Mouse (Mus musculus) forebrain, embryonic 16.5 days (tissue): ENCODE data around the gene Ptov1. TPM values are rescaled to one million over a fixed set of nuclear protein-coding genes. Genes with fewer than 3 reads are reported as not detected.

Experiments used
- ATAC-seq: fragments of 200-750 bp; cut with Nextera tagmentation; 2 replicates; pipeline ENCODE4 v1.8.0; 2017; ENCODE audit warnings: mild to moderate bottlenecking, moderate library complexity
- H3K27ac ChIP-seq: fragments of 300-500 bp; sonication (generic); 2 replicates; pipeline ENCODE4 v1.5.1; 2014; ENCODE audit warnings: low read length, control low read depth
- H3K27me3 ChIP-seq: fragments of 300-500 bp; sonication (generic); replicated peaks from 2 replicates; pipeline ENCODE4 v1.6.1; 2014; ENCODE audit warnings: low read length; ENCODE audit not compliant: control insufficient read depth, insufficient read depth
- H3K36me3 ChIP-seq: fragments of 300-500 bp; sonication (generic); 2 replicates; pipeline ENCODE4 v1.6.1; 2014; ENCODE audit not compliant: control insufficient read depth, insufficient read depth
- H3K4me1 ChIP-seq: fragments of 300-500 bp; sonication (generic); replicated peaks from 2 replicates; pipeline ENCODE4 v1.6.1; 2014; ENCODE audit warnings: low read length; ENCODE audit not compliant: control insufficient read depth, insufficient read depth
- H3K4me2 ChIP-seq: fragments of 300-500 bp; sonication (generic); 2 replicates; pipeline ENCODE4 v1.6.1; 2014; ENCODE audit warnings: mild to moderate bottlenecking, low read length, control low read depth
- H3K4me3 ChIP-seq: fragments of 300-500 bp; sonication (generic); replicated peaks from 2 replicates; pipeline ENCODE4 v1.5.1; 2014; ENCODE audit warnings: mild to moderate bottlenecking, low read length, control low read depth
- H3K9ac ChIP-seq: fragments of 300-500 bp; sonication (generic); replicated peaks from 2 replicates; pipeline ENCODE4 v1.6.1; 2014; ENCODE audit warnings: low read depth, low read length, control low read depth
- H3K9me3 ChIP-seq: fragments of 300-500 bp; sonication (generic); 2 replicates; pipeline ENCODE4 v1.6.1; 2016; ENCODE audit warnings: low read length; ENCODE audit not compliant: control insufficient read depth
- WGBS: fragments of 180-500 bp; shearing (Covaris S2); extraction: QIAGEN DNeasy Blood & Tissue Kit; methylation state at CpG from one replicate; pipeline ENCODE4 v1.1.7; 2014; 5-methylcytosine and 5-hydroxymethylcytosine counted together
- polyA plus RNA-seq: library from polyadenylated mRNA; unstranded; fragments of >200 nt; fragmentation: Nextera tagmentation; extraction: Ambion mirVana; gene quantifications from 2 replicates; pipeline ENCODE4 v1.2.1, GENCODE M21; 2015

Gene Ptov1
- polyA plus RNA-seq, 1 experiment from 2014 or later: 582 TPM

DNA sequence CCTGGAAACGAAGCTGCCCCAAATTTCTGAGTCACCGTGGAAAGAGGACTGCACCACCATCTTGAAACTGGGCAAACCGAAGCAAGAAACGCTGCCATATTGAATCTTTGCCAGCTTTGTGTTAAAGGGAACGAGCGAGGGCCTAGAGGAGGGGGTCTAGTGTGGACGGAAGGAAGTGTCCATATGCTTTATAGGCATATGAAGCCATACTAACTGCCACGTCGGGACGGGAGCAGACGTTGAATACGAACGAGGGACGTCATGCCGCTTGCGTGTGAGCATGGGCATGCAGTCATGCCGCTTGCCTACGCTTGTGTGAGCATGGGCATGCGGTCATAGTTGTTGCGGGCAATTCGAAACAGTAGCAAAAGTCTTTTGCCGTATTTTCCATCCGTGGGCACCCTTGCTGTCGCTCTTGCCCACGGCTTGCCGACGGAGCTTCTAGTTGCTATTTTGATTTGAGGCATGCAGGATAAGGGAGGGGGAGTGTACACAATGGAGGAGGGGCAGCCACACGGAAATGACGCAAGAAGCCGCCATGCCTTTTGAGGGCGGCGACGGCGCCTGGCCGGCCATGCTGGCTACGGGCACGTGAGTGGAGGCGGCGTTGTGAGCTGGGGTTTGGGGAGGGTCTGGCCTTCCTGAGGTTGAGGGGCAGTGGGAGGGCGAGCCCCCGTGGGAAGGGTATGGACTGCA is 20.0 kb downstream of the Ptov1 start:
- under 1% methylated on average over 41 of the region's 41 CpGs for WGBS
- peaks cover 12% of the 10 kb centered on the region for H3K36me3 ChIP-seq
- peaks cover 33% of the 10 kb centered on the region for H3K4me1 ChIP-seq
- ATAC-seq: peak; percentile 71
- H3K9me3 ChIP-seq: no peaks in the 10 kb centered on the region
- H3K4me2 ChIP-seq: peak overlapping the region; percentile 73
- H3K27me3 ChIP-seq: no peaks in the 10 kb centered on the region
- peak overlapping the region; percentile 71 for H3K4me3 ChIP-seq
- peak overlapping the region; percentile 99 for H3K27ac ChIP-seq
- H3K9ac ChIP-seq: peak overlapping the region; percentile 80

DNA sequence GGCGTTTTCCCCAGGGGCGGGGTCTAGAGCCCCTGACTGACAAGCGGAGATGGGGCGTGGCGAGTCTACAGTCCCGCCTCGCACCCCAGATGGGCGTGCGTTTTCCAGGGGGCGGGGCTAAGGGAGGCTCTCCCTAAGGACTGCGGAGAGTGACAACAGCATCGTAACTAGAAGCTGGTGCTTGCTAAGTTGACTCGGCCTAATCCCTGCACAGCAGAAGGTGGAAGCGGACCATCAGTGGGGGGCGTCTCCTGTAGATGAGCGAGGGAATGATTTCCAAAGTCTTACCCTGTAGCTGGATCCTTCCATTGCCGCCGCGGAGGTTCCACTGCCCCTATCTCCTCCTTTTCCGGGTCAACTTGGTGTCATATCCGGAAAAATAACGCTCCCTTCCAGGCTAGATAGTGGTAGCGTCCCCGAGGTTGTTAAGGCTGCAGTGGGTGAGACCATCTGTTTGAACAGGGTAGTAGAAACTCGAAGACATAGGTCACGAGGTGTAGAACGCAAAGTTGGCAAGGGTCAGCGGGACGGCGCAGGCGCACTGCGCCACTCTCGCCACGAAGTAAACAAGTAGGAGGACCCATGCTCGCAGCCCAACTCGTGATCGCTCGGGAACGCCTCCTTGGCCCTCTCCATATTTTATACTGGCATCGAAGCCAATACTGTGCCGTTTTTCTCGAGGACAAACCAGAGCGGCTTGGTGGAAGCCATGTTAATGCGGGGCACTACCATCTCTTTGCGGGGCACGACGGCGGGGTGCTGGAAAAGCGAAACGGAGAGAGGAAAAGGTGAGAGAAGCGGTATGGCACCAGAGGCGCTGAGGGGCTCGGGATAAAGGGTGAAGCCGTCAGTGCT is 20.8 kb downstream of the Ptov1 start, which contains the start of the genes Akt1s1 and Tbc1d17:
Akt1s1 (plus strand) TSS at position 431 of the 855 bp plus-strand sequence.
Tbc1d17 (minus strand) TSS at position 519 of the 855 bp plus-strand sequence.
- Histone ChIP-seq H3K27ac (peak within 1 kb of the TSS; percentile 99), H3K9me3 (no peaks in the 10 kb centered on the region), H3K4me3 (peak within 1 kb of the TSS; percentile 71), H3K4me2 (peak within 1 kb of the TSS; percentile 74), H3K36me3 (peaks cover 15% of the 10 kb centered on the region), H3K4me1 (peaks cover 25% of the 10 kb centered on the region), H3K9ac (peak within 1 kb of the TSS; percentile 80), H3K27me3 (no peaks in the 10 kb centered on the region)
- WGBS: under 1% methylated on average over 54 of the region's 54 CpGs
- ATAC-seq: peak; percentile 87

DNA sequence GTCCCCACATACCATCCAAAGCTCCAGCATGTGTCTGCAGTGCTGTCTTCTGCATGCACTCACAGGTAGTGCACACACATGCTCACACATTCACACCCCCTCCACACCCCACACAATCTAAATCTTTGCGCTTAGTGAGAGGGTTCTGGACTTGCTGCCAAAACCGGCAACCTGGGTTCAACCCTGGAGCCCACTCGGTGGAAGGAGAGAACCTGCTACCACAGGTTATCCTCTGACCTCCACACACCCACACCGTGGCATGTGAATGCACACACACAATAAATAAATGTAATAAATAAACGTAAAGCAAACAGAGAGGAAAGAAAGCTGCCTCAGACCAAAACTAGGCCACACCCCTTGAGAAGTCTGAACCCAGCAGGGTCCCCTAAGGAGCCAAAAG is 21.8 kb downstream of the Ptov1 start:
- H3K9me3 ChIP-seq: no peaks in the 10 kb centered on the region
- H3K27ac ChIP-seq: no peak overlapping the region; the same call in 1 of the 2 replicates
- WGBS: 78% methylated on average over 5 of the region's 5 CpGs

DNA sequence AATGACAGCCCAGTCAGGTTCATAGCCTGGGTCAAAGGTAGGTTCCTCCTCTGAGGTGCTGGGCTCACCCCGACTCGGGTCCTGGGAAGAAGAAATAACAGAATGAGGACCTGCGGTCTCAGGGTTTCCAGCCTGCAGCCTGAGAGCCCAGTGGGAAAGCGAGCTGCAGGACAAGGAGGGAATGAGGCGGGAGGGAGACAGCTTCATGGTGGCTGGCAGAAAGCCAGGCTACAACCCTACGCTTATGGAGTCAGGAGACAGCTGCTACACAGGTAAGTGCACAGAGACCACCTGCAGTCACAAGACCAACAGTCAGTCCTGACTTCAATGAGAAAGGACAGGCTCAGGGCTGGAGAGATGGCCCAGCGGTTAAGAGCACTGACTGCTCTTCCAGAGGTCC is 22.8 kb downstream of the Ptov1 start:
- Histone ChIP-seq H3K9me3 (no peaks in the 10 kb centered on the region), H3K4me2 (no peak overlapping the region), H3K27me3 (no peaks in the 10 kb centered on the region), H3K4me3 (no peak overlapping the region), H3K4me1 (peaks cover 20% of the 10 kb centered on the region), H3K27ac (no peak overlapping the region), H3K9ac (no peak overlapping the region), H3K36me3 (peaks cover 23% of the 10 kb centered on the region)
- 89% methylated on average over 7 of the region's 7 CpGs for WGBS
- ATAC-seq: no peak

More for the DNA sequence above, 21.8 kb downstream of the Ptov1 start:
- Histone ChIP-seq H3K4me3 (peak overlapping the region; percentile 71), H3K27me3 (no peaks in the 10 kb centered on the region), H3K36me3 (peaks cover 18% of the 10 kb centered on the region), H3K9ac (peak overlapping the region; percentile 53), H3K4me2 (peak overlapping the region; percentile 74), H3K4me1 (peaks cover 20% of the 10 kb centered on the region)
- ATAC-seq: no peak

DNA sequence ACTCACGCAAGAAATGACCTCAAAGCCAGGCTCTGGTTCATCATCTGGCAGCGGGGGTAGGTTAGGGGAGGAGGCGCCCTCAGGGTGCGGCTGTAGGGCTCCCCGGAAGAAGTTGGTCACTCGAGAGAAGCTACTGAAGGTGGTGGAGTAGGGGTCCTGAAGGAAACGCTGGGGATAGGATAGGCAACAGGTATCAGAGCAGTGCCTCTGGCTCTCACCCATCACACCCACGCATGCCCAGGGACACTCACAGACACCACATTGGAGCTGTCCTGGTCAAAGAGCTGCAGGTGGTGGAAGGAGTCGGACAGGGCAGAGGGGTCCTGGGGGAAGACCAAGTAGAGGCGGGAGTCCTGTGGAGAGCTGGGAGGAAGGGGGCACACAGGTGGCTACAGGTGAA is 24.6 kb downstream of the Ptov1 start:
- WGBS: 92% methylated on average over 10 of the region's 10 CpGs
- H3K4me1 ChIP-seq: peaks cover 12% of the 10 kb centered on the region
- peaks cover 23% of the 10 kb centered on the region for H3K36me3 ChIP-seq
- H3K9me3 ChIP-seq: no peaks in the 10 kb centered on the region
- ATAC-seq: no peak
- H3K4me2 ChIP-seq: no peak overlapping the region
- peaks cover 8% of the 10 kb centered on the region for H3K27me3 ChIP-seq
- H3K4me3 ChIP-seq: no peak overlapping the region
- no peak overlapping the region for H3K9ac ChIP-seq
- no peak overlapping the region for H3K27ac ChIP-seq

DNA sequence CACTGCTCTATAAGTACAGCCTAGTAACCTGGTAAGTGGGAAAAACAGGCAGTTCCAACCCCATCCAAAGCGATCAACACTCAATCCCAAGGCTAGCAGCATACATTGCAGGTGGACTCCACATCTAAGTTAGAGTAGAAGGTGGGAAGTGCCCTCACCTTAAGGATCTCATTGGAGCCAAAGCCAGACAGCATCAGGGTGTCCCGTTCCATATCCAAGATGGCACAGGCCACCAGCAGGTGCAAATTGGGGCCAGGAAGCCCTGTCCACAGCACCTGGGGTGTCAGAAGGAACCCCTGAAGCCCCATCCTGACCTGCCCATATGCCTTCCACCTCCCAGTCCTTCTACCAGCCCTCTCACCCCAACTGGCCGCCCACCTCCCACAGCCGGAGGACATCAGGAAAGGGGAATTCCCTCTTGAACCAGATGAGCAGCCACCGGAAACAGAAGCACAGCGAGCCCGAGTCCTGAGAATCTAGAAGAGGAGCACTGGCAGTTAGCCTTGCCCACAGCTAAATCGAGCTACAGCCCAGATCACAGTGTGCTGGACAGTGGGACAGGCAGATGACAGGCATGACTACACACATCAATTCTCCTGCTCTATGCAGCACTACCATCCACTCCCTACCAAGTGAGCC is 27.6 kb downstream of the Ptov1 start:
- peaks cover 11% of the 10 kb centered on the region for H3K4me1 ChIP-seq
- peaks cover 23% of the 10 kb centered on the region for H3K36me3 ChIP-seq
- no peak overlapping the region for H3K27ac ChIP-seq
- WGBS: 93% methylated on average over 8 of the region's 8 CpGs
- ATAC-seq: no peak
- H3K27me3 ChIP-seq: peaks cover 10% of the 10 kb centered on the region
- no peak overlapping the region for H3K4me3 ChIP-seq
- no peaks in the 10 kb centered on the region for H3K9me3 ChIP-seq
- no peak overlapping the region for H3K9ac ChIP-seq
- H3K4me2 ChIP-seq: no peak overlapping the region

DNA sequence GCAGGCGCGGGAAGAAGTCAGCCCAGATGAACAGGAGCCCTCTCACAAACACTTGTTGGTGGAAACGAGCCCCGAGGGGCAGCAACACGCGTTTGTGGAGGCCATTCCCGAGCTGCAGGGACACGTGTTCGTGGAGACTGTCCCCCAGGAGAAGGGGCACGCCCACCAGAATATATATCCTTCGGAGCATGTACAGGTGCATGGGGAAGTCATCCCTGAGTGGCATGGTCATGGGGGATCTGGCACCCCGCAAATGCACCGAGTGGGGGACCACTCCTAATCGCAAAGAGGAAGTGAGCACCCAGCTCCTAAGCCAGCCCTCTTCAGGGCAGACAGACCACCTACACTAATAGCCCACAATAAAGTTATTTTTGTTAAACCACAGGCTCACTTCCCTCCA is 29.2 kb downstream of the Ptov1 start:
- Histone ChIP-seq H3K4me1 (peaks cover 11% of the 10 kb centered on the region), H3K27me3 (peaks cover 10% of the 10 kb centered on the region), H3K9me3 (no peaks in the 10 kb centered on the region), H3K27ac (no peak overlapping the region), H3K9ac (no peak overlapping the region), H3K4me2 (no peak overlapping the region), H3K36me3 (peaks cover 17% of the 10 kb centered on the region), H3K4me3 (no peak overlapping the region)
- 56% methylated on average over 14 of the region's 14 CpGs for WGBS
- ATAC-seq: no peak

DNA sequence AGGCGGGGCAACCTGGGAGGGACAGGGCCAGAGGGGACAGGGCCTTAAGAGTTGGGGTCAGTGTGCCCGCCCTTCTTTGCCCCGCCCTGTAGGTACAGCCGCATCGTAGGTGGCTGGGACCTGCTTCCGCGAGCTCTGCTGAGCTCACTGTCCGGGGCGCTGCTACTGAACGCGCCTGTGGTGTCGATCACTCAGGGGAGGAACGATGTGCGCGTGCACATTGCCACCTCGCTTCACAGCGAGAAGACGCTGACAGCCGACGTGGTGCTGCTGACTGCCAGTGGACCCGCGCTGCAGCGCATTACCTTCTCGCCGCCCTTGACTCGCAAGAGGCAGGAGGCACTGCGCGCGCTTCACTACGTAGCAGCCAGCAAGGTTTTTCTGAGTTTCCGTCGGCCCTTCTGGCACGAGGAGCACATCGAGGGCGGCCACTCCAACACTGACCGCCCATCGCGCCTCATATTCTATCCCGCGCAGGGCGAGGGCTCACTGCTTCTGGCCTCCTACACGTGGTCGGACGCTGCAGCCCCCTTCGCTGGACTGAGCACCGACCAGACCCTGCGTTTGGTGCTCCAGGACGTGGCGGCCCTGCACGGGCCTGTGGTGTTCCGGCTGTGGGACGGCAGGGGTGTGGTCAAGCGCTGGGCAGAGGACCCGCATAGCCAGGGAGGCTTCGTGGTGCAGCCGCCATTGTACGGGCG is 29.9 kb downstream of the Ptov1 start:
- peak; percentile 57 for ATAC-seq
- H3K4me1 ChIP-seq: peaks cover 11% of the 10 kb centered on the region
- H3K9me3 ChIP-seq: no peaks in the 10 kb centered on the region

More for the DNA sequence above, 29.9 kb downstream of the Ptov1 start:
- Histone ChIP-seq H3K4me2 (peak overlapping the region; percentile 54), H3K27ac (no peak overlapping the region), H3K4me3 (peak overlapping the region; percentile 33), H3K27me3 (peaks cover 10% of the 10 kb centered on the region), H3K36me3 (peaks cover 15% of the 10 kb centered on the region; the same call in 1 of the 2 replicates), H3K9ac (peak overlapping the region; percentile 47)
- WGBS: under 1% methylated on average over 58 of the region's 58 CpGs
